Mouse (Mus musculus) cortical plate, adult 2 months (tissue): ENCODE results near the gene Ubr1.

ENCODE experiments used
- CTCF ChIP-seq: fragments of 200-500 bp; IDR thresholded peaks from 2 replicates; pipeline ENCODE4 v1.5.1; 2011; ENCODE audit warnings: mild to moderate bottlenecking, control low read depth, low read length; ENCODE audit not compliant: insufficient read depth; ENCODE audit errors: extremely low read depth
- POLR2A ChIP-seq: fragments of 200-500 bp; IDR thresholded peaks from 2 replicates; pipeline ENCODE4 v1.6.1; 2011; ENCODE audit warnings: mild to moderate bottlenecking, low read length, control low read depth; ENCODE audit not compliant: insufficient read depth; ENCODE audit errors: extremely low read depth

- no peak for TF ChIP-seq CTCF
- no peak for TF ChIP-seq POLR2A
Observed at GRCm38 (mm10) chr2:121017151-121017550, 46.6 kb upstream of the Ubr1 start.
